Mouse (Mus musculus): ENCODE results near the gene Cyp4a29. TPM values are rescaled to one million over a fixed set of nuclear protein-coding genes. Genes with fewer than 3 reads are reported as not detected.
"Not testable (repeated sequence)": the region's sequence is repeated elsewhere in the genome, so short reads cannot be mapped to it uniquely, and the experiment has no call there.

Cyp4a29 gene
- total RNA-seq (2021) (not detected), polyA plus RNA-seq (2012; rRNA removed) (not detected in 2 replicates)
- long read RNA-seq = 0 reads

DNA sequence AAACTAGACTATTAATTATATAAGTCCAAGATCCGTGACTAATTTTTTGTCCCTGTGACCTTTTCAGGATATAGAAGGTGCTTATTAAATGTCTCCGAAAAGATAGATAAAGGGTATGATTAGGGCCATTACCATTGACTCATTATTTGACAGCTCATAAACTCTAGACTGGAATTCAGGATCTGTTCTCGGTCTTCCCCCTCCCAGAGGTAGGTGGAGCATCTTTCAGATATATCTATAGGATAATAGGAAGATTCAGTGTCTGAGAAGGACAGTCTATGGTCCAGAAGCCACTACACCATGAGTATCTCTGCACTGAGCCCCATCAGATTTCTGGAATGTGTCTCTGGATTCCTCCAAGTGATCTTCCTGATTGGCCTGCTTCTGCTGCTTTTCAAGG is at the start of gene Cyp4a29:
Gene Cyp4a29 (plus strand): TSS at position 301 of the 400 bp plus-strand sequence.
- DNase-seq = no peak

DNA sequence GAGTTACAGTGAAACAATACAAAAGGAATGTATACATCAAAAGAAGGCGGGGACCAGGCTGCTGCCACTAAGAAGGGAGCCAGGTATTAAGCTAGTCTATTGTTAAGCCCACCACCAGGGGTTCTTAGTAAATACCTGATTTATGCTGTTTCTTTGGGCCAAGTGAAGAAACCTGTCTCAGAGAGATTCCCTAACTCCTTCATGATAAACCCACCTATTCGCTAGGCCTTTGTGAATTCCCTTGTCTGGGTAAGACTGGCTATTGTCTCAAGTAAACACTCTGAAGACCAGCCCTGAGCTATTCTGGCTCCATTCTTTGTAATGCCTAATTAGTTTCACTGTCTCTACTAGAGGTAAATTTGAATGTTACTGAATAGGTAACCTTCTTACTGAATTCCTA is 9.0 kb upstream of the Cyp4a29 start:
- DNase-seq = not testable (repeated sequence)

DNA sequence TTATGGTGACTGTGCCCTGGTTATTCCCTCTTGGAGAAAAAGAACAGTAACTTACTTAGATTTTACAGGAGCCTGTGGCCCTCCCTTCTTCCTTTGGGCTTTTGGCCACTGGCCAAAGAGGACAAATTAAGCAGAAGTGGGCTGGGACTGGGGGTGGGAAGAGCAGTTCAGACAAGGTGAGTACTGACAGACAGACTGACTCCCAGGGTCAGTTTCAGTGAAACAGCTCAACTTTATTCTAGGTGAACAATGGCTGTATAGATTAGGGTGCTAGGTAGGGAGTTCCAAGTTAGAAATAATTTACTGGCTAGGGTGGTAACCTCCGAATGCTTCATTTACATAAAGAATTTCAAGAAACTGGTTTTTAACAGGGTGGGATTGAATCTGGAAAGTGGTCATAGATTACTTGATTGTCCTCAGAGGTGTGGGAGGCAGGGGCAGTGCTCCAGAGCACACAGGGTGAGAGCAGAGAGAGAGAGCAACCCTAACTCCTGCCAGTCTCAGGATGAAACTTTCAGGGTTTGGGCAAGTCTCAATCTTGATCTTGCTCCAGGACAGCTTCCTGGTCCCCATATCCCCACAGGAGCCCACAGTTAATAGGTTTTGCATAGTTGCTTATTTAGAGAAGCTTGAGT is 5.3 kb upstream of the Cyp4a29 start:
- no peak for DNase-seq

DNA sequence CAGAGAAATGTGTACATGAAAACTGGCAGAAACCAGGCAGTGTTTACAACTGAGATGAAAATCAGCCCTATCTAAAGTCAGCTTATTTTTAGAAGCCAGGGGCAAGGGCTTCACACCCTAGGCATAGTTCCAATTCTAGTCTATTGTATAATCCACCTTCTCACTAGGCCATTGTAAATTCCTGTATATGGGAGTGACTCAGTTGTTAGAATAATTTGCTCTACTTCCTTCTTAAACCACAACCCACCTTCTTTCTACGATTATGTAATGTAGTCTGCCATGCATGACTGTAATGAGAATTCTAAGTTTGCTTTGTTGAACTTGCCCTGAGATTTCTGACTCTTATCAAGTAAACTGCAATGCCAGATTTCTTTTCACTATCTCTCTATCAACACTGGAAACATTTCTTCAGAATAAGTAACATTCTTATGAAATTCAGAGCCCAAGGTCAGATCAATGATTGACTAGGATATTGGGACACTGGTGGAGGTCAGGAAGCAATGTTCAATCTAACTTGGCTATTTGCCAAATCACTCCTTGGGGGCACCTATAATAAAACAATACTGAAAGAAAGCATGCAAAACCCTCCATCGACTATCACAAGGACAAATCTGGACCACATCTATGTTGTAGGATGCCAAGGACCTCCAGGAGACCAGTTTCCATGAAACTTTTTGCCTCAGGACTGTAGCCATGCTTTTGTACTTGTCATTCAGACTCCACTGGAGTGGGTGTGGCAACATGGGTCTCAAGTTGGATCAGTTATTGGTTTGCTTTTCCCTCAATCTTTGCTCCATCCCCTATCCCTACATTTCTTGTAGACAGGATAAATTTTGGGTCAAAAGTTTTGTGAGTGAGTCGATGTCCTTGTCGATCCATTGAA is 23.0 kb downstream of the Cyp4a29 start:
- DNase-seq = not testable (repeated sequence)

DNA sequence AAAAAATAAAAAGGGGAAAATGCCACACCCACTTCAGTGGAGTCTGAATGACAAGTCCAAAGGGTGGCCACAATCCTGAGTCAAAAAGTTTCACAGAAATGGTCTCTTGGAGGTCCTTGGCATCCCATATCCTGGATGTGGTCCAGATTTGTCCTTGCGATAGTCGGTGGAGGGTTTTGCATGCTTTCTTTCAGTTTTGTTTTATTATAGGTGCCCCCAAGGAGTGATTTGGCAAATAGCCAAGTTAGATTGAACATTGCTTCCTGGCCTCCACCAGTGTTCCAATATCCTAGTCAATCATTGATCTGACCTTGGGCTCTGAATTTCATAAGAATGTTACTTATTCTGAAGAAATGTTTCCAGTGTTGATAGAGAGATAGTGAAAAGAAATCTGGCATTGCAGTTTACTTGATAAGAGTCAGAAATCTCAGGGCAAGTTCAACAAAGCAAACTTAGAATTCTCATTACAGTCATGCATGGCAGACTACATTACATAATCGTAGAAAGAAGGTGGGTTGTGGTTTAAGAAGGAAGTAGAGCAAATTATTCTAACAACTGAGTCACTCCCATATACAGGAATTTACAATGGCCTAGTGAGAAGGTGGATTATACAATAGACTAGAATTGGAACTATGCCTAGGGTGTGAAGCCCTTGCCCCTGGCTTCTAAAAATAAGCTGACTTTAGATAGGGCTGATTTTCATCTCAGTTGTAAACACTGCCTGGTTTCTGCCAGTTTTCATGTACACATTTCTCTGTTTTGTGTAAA is 36.5 kb downstream of the Cyp4a29 start:
- not testable (repeated sequence) for DNase-seq

DNA sequence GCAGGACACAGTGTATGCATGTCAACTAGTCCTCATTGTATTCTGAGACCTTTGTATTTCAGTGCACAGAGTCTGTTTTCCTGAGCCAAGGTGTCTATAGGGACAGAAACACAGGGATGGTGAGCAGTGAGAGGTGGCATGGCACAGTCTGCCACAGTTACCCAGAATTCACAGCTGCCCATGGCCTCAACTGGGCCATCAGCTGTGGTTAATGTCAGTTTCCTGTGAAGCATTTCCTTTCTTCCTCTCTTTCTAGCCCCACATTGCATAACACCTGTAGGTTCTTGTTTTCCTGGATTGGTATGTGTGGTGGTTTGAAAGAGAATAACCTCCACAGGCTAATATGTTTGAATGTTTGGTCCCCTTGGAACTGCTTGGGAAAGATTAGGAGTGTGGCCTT is 38.5 kb downstream of the Cyp4a29 start:
- no peak for DNase-seq

DNA sequence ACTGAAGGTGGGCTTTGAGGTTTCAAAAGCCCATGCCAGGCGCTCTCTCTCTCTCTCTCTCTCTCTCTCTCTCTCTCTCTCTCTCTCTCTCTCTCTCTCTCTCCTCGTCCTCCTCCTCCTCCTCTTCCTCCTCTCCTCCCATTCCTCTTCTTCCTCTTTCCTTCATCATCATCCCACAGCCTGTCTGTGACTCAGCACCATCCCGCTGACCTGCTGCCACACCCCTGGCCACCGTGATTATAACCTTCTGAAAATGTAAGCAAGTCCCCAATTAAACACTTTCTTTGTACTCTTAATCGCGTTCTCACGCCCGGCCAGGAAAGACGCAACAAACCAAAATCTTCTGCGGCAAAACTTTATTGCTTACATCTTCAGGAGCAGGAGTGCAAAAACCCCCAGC is 38.9 kb downstream of the Cyp4a29 start:
- not testable (repeated sequence) for DNase-seq

DNA sequence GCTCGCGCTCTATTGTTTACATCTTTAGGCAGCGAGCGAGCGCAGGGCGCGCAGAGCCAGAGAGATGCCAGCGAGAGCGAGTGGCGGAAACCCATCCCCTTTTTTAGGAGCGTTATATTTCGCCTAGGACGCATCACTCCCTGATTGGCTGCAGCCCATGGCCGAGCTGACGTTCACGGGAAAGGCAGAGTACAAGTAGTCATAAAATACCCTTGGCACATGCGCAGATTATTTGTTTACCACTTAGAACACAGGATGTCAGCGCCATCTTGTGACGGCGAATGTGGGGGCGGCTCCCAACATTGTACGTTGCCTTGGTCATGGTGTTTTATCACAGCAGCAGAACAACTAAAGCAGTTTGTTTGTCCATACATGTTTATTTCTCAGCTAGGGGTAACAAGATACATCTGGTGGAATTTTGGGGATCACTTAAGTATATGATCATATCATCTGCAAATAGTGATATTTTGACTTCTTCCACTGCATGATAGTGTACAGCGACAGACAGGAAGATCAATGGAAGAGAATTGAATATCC is 39.4 kb downstream of the Cyp4a29 start:
- not testable (repeated sequence) for DNase-seq

DNA sequence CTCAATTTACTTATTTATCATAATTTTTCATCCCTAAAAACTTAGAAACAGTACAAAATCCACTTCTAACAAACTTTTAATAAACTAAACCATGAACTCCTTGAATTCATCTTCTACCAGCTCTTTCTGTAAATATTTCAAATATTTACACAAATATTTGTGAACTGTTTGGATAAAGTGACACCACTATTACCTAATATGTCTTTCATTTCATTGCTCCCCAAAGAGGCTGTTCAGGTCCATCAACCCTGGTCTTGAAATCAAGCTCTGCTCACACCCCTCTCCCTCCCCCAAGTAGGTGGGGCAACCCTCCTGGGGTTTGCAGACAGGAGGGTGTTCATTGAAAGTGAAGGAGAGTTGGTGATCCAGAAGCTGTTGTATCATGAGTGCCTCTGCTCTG is 56.9 kb downstream of the Cyp4a29 start, which contains the start of gene Cyp4a12a:
Gene Cyp4a12a (plus strand): TSS at position 301 of the 400 bp plus-strand sequence.
- DNase-seq = not testable (repeated sequence)

Other genes with a start within 250 kb of the Cyp4a29 start
- gene Stil, start 241.9 kb upstream of the Cyp4a29 start, total RNA-seq (2021) = under 1 TPM; 0.31 to 0.58 TPM
- gene Stil, start 241.9 kb upstream of the Cyp4a29 start, polyA plus RNA-seq (2012; rRNA removed) = 0.10 and 0.13 TPM in 2 replicates
- gene Tal1, start 185.7 kb upstream of the Cyp4a29 start, total RNA-seq (2021) = 1 to 10 TPM; 1.8 to 2.8 TPM
- 5.1 and 8.9 TPM in 2 replicates for gene Tal1, start 185.7 kb upstream of the Cyp4a29 start, polyA plus RNA-seq (2012; rRNA removed)
- under 1 TPM; 0.48 to 0.61 TPM for gene Pdzk1ip1, start 153.4 kb upstream of the Cyp4a29 start, total RNA-seq (2021)
- gene Pdzk1ip1, start 153.4 kb upstream of the Cyp4a29 start, polyA plus RNA-seq (2012; rRNA removed) = 5.1 and 10.0 TPM in 2 replicates
- gene Cyp4x1, start 107.8 kb upstream of the Cyp4a29 start, total RNA-seq (2021) = not detected
- gene Cyp4x1, start 107.8 kb upstream of the Cyp4a29 start, polyA plus RNA-seq (2012; rRNA removed) = 0.02 TPM in 1 of 2 replicates, not detected in the other
- under 1 TPM in 1 of 2 experiments, not detected in 1; 0.14 TPM for gene Cyp4a12a, start 57.0 kb downstream of the Cyp4a29 start, total RNA-seq (2021)
- not detected in 2 replicates for gene Cyp4a12a, start 57.0 kb downstream of the Cyp4a29 start, polyA plus RNA-seq (2012; rRNA removed)
- gene Cyp4a12b, start 169.5 kb downstream of the Cyp4a29 start, total RNA-seq (2021) = not detected
- not detected in 2 replicates for gene Cyp4a12b, start 169.5 kb downstream of the Cyp4a29 start, polyA plus RNA-seq (2012; rRNA removed)
- not detected for gene Cyp4a30b, start 210.5 kb downstream of the Cyp4a29 start, total RNA-seq (2021)
- not detected in 2 replicates for gene Cyp4a30b, start 210.5 kb downstream of the Cyp4a29 start, polyA plus RNA-seq (2012; rRNA removed)